Mouse (Mus musculus): ENCODE data around the gene Pax6.

Gene Pax6

DNA sequence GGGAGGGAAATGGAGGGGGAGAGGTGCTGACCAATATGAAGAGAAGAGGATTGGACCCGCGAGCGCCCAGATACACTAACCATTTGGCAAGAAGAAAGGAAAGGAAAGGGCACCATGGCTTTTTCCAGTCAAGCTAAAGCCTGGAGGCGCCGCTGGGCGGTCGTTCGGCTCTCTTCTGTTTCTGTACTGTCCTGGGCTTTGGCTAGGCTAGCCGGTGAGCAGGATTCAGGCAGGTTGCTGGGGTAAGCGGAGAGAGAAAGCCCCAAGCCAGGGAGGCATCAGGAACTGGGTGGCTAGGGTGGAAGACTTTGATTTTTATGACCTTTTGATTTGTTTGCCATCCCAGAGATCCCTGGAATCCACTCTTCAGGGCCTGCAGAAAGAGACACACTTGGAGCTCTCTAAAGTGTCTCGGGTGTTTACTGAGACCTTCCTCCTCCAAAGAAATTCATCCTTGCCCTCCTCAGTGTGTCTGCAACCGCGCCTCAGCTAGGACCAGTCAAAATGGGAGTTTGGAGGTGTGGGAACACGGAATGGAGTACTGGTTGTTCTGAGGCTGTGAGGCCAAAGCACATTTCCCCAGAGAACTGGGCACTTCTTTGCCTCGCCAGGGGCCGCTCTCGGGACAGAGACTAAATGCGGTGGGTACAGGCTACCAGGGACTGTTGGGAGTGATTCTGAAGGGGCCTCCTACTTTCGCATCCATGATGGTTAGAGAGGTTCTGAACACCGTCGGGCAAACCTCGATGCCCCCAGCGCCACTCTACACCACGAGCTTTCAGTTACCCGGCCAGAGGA lies 3.3 kb downstream of the Pax6 start:
- no peak for DNase-seq

DNA sequence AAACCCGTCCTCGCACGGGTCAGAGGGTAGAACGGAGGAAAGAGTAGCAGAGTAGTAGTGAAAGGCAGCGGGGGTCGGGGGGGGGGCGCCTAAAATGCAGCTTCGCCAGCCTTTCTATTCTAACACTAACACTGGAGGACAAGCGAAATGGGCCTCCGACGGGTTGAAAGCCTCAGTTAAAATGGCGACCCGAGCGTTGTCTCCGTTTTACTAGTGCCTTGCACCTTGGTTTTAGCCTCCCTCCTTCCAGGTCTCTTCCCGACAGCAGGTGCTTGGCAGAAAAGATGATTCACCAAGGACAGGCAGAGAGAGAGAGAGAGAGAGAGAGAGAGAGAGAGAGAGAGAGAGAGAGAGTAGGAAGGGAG lies 3.9 kb downstream of the Pax6 start:
- DNase-seq = no peak

- no peak for DNase-seq
Measured at GRCm38 (mm10) chr2:105673054-105673453, 4.4 kb downstream of the Pax6 start.

DNA sequence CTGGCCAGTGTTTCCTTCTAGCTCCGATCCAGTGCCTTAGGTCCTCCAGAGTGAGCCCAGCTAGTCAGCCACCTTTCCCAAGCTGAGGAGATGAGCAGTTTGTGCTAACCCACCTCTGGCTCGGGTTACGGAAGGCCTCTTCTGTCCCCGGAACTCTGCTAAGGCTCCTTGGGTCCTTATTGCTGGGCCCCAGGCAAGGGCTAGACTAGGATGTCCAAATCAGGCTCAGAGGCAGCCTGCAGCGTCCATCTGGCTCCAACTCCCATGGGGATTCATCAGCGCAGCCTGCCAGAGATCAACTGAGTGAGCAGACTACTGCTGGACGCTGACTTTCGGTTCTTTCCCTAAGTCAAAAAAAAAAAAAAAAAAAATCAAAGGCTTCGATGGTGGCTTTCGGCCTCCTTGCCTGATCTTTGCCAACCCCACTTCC lies 4.9 kb downstream of the Pax6 start:
- no peak for DNase-seq

GRCm38 (mm10) chr2:105674061-105674874 lies 5.6 kb downstream of the Pax6 start:
- no peak for DNase-seq

DNA sequence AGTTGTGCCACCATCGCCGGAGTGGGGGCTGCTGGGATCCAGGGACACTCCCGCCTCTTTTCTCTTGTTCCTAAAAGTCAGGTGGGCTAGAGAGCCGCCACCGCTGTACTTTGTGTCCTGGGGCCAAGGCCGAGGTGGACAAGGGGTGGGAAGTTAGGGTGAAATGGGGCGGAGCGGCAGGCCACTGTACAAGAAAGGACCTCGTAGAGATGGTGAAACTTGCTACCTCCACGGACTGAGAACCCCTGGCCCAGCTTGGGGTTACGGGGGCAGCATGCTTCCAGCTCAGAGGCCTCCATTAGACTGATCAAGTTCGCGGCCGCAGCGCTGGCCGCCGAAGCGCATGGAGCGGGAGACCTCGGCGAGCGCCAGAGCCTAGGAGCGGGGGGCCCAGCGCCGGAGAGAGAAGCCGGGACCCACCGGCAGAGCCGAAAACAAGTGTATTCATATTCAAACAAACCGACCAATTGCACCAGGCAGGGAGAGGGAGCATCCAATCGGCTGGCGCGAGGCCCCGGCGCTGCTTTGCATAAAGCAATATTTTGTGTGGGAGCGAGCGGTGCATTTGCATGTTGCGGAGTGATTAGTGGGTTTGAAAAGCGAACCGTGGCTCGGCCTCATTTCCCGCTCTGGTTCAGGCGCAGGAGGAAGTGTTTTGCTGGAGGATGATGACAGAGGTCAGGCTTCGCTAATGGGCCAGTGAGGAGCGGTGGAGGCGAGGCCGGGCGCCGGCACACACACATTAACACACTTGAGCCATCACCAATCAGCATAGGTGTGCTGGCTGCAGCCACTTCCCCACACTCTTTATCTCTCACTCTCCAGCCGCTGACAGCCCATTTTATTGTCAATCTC lies 6.4 kb downstream of the Pax6 start:
- DNase-seq = no peak

- no peak for DNase-seq
Measured at GRCm38 (mm10) chr2:105675730-105676079, 7.0 kb downstream of the Pax6 start.

GRCm38 (mm10) chr2:105676080-105676908 lies 7.6 kb downstream of the Pax6 start:
- DNase-seq = no peak

DNA sequence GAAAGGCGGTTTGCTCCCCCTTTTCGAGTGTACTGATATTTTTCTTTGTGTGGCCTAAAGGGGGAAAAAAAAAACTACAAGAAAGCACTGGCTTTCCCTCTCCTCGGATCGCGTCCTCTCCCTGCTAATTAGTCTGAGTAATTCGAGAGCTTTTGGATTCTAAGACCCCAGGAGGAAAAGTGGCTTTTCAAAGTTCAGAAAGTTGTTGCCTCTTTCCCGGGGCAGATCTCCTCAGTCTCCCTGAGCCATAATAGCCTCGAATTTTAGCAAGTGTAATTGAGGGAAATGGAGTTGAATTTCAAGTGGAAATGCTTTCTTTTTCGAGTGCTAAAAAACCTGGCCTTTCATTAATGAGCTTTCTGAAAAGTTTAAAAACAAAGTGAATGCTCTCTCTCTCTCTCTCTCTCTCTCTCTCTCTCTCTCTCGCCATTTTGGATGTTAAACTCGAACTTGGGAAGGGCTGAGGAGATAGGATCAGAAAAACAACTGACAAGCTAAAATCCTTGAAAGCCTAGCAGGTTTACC lies 8.3 kb downstream of the Pax6 start:
- DNase-seq = no peak

GRCm38 (mm10) chr2:105677434-105678105 lies 8.9 kb downstream of the Pax6 start:
- no peak for DNase-seq

GRCm38 (mm10) chr2:105678306-105678705 lies 9.6 kb downstream of the Pax6 start:
- no peak for DNase-seq

DNA sequence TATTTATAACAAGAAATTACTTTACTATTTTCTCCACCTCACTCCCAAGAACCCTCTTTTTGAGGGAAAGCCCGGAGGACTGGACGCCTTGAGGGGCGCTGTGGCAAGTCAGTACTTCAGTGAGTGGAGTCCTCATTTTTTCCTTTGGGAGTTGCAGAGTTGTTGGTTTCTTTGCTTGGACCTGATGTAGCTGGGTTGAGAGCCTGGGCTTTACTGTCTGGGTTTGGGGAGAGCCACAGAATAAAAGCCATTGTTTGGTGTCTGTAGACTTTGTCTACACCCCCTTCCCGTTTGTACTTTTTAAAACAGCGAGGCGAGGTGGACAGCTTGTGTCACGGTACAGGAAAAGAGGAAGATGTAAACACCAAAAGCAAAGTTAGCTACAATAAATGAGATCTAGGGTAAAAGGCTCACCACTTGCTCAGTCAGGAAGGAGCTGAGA lies 10.2 kb downstream of the Pax6 start:
- no peak for DNase-seq

GRCm38 (mm10) chr2:105679331-105679730 lies 10.6 kb downstream of the Pax6 start:
- DNase-seq = no peak

DNA sequence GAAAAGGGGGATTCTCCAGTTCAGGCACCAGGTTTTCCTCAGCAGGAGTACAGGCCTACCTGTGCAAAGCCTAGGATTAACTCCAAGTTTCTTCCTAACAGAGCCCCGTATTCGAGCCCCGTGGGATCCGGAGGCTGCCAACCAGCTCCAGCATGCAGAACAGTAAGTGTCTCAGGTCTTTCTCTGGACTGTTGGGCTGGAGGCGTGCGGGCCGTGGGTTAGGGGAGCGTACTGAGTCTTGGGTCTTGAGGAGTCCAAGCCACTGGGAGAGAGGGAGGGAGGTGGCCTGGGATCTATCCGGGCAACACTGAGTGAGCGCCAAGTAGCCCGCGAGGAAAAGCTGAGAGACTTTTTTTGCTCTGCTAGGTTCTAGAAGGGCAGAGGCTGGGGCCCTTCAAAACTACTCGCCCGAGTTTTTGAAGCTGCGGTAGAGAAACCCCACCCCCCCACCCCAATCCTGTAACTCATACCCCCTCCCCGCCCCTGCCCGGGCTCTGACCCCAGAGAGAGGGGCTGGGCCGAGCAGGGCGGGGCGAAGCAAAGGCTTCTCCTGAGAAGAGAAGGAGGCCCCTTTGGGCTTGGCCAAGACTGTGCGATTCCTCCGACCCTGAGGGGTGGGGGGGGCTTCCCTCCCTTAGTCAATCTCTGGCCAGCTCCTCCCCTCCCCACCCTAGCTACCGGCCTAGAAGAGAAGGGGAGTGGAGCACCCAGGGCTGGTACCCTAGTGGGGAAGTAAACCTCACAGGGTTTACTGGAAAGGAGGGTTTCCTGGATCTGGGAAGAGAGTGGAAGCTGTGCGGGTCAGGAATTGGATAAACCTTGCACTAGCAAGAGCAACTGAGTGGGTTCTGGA lies 11.7 kb downstream of the Pax6 start:
- DNase-seq = no peak

DNA sequence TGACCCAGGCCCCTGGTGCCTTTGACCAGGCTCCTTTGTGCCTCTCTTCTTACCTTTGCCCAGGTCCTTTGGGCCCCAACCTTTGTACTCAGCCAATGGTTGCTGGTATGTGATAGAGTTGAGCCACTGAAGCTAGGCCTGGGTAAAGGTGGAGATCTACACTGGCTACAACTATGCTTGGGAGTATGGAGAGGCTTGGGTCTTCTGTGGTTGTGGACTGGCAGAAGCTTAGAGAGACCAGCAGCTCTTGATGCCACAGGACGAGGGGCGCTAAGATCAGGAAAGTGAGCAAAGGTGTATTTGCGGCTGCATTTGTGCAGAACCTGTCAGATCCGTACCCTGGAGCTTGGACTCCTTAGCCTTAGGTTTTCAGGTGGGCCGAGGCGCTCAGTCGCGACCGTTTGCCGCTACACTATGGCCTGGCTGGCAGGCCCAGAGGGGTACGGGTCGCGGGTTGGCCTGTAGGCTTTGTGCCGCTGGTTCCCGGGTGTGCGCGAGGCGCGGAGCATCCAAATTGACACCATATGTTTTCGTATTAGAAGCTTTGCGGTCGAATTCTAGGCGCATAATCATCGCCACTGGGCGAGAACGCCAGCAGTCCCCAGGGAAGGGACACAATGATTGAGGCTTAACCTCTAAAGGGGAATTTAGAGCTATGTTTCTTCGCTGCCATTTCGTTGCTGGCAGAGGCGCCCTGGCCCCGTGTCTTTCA lies 12.5 kb downstream of the Pax6 start:
- no peak for DNase-seq

DNA sequence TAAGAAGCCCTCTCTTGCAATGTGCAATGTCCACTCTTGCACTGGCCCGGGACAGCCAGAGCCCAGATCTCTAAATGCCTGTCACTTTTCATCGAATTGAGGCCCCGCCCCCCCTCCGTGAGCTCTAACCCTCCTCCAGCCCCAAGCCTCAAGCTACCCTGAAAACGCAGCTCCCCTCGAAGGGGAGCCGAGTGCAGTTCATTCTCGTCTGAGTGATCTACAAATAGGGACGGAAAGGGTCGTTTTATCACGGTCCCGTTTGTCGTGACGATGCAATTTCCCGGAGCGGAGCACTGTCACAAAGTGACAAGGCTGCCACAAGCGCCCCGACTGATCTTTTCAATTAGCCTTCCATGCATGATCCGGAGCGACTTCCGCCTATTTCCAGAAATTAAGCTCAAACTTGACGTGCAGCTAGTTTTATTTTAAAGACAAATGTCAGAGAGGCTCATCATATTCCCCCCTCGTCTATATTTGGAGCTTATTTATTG lies 13.4 kb downstream of the Pax6 start:
- no peak for DNase-seq

DNA sequence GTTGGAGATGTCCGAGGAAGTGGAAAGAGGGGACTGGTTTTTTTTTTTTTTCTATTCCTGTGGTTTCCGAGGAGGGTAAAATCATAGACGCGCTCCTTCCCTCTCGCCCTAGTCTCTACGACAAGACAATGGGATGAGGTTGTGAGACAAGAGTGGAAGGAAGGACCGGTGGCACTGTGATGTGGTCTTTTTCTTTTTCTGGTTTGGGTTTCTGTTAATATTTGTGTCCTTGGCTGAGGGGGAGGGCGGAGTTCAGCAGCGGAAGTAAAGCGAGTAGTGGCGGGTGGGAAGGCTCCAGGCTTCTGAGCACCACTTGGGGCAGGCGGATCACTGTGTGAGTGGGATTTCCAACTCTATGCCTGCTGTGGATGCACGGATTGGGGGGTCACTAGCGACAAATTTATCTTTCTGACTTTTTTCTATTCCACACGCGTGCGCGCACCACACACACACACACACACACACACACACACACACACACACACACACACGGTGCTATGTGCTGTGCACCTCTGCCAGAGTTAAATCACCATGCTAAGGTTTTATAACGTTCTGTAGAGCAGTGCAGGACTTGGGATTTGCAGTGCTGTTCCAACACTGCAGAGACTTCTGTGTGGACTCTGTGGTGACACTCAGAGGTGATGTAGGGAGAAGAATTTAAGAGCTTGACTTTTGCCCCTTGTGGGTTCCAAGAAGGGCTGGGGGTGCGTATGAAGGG lies 14.1 kb downstream of the Pax6 start:
- DNase-seq = no peak

DNA sequence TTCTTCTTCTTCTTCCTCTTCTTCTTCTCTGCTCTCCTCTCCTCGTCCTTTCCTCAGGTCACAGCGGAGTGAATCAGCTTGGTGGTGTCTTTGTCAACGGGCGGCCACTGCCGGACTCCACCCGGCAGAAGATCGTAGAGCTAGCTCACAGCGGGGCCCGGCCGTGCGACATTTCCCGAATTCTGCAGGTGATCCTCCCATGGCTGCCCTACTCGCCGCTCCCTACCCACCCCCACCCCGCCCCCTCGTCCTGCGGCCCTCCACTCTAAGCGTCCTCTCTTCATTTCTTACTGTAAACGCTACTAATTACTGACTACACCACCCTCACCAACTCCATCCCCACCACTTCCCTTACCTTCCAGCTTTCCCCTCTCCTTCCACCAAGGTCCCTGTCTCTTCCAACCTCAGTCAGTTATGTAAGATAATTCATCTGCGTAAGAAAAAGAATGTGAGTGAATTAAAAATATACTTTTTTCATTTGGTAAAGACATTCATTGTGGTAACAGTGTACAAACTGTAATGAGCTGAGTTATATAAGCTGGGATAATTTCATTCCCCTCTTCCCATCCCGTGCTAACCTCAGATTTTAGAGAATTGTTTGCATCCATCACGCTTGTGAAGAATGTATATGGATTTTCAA lies 15.2 kb downstream of the Pax6 start:
- DNase-seq = no peak
